Mouse (Mus musculus): ENCODE measurements around the gene 1810037I17Rik.
"Not testable (repeated sequence)": the region's sequence is repeated elsewhere in the genome, so short reads cannot be mapped to it uniquely, and the experiment has no call there.

1810037I17Rik gene

DNA sequence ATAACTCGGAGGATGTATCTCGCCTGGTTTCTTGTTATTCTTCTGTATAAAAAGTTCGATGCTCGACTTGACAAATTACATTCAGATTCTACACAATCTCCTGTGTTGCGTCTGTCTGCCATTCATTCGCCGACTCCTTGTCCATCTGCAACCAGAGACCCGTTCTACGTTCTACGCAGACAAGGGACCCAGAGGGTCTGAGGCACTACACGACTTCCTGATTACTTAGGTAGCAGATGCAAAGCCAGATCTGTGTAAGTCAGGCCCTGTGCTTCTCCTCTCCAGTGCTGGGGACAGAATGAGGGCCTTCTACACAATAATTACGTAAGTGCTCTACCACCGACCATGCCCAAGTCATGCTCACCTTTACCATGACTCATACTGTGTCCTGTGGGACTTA is 13.2 kb downstream of the 1810037I17Rik start:
- DNase-seq = not testable (repeated sequence)

- DNase-seq = no peak
These were observed 15.2 kb downstream of the 1810037I17Rik start for GRCm38 (mm10) chr3:122939215-122939614.

DNA sequence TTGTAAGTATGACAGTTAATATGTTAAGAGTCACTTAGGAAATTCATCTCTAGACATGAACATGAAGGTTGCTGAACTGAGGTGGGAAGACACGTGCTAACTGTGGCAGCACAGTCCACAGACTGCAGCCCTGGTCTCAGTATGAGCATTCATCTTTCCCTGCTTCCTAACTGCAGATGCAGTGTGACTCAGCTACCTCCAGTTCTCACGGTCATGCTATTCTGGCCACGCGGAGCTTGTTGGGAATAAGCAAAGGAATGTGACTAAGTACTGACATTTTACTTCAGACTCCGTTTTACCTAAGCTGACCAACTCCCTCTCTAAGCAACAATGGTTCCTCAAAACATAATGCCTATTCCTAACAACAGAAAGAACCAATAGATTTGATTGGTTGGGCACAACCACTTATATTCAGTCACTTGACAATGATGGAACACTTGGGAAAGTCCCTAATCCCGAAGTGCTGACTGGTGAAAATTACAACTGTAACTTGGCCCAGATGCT is 19.4 kb downstream of the 1810037I17Rik start:
- no peak for DNase-seq

DNA sequence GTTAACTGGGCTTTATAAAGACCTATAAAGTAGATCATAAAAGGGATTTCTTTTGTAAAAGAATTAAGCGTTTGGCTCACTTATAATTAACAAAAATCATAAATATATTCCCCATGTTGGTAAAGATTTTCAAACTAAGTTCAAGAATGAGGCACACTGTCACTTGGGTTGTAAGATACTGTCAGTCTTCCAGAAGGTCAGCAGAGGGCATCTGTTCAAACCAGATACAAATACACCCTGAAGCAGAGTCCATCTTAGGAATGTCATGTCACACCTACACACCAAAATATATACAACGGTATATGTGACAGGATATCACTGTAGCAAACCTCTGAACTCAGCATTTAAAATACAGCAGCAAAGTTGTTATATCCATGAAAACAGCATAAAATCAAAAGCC is 26.1 kb downstream of the 1810037I17Rik start:
- DNase-seq = no peak

DNA sequence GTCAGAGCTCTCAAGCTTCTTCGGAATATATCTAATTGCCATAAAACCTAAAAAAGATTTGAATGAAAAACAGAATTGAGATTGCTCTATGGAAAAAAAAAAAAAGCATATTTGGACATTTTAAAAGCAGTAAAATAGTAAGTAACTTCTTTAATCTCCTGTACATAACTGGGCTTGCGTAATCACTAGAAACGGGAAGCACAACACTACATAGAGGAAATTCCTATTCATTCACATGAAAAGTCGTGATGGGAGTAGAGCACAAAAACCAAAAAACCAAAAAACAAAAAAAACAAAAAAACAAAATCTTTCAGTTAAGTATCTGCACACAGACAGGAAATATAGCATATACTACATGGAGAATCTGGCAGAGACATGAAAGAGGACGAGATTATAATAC is 40.3 kb downstream of the 1810037I17Rik start:
- no peak for DNase-seq

DNA sequence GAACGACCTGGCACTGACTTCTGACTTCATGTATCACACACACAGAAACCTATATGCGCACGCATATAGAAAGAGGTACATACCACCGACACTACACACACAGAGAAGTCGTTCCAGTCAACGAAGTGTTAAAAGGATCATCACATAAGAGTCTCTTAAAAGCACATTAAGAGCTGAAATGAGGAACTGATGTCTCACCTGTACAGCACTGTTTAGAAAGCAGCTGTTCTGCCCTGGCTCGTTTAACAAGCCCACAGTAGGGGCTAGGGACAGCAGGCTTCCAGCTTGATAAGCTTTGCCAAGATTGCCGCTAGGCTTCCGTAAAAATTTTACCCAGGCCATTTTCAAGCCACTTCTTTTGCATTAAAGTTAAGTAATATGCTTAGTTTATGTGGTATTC is 44.4 kb downstream of the 1810037I17Rik start:
- no peak for DNase-seq

GRCm38 (mm10) chr3:122972126-122972822 is 48.3 kb downstream of the 1810037I17Rik start:
- no peak for DNase-seq

DNA sequence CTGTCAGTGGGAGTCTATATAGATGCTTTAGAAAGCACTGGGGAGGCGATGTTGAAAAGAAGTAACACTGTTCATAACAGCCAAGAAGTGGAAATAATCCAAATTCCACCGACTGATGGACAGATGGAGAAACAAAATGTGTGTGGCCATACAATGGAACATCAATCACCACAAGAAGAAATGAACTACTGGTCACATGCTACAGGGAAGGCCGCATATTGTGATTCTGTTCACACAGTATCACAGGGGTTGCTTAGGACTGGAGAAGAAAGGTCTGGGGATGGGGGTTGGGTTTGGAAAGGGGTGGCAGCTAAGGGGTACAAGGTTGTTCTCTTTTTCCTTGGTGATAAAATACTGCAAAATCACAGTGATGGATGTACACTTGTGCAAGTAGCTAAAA is 50.8 kb downstream of the 1810037I17Rik start:
- no peak for DNase-seq

- DNase-seq = no peak
These were observed 51.4 kb downstream of the 1810037I17Rik start for GRCm38 (mm10) chr3:122975363-122975762.

Measured in thymus, postnatal 36 days (tissue).